Mouse (Mus musculus): ENCODE results near the gene Hspa2.

Hspa2 gene

DNA sequence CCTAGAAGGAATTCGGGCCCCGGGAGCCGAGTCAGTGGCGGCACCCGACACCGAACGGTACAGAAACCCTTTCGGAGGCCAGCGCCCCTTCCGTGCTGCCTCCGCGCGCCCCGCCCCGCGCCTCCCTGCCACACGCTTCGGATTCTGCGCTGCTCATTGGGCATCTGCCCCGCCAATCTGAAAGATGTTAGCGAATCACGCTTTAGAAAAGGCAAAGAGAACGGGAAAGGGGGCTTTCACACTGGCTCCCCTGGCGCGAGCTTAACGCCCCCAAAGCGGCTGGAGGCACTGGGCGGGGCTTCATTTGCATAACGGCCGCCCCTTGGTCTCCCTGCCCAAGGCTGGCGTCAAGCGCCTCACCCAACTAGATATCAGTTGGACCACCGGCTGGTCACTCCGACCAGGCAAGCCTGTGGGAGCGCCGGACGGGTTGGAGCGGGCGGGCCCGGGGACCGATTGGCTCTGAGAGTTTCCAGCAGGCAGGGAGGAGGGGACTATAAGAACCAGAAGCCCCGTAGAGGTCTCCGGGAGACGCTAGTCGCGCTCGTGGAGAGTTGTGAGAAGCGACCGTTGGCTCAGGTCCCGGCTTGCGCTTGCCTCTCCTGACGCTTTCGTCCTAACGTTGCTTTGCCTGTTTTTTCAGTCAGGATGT lies at the start of gene Hspa2:
TSS of gene Hspa2 (plus strand) at position 291 of the 652 bp plus-strand sequence.
- DNase-seq (ENCODE audit: low spot score) = peak; percentile 100

DNA sequence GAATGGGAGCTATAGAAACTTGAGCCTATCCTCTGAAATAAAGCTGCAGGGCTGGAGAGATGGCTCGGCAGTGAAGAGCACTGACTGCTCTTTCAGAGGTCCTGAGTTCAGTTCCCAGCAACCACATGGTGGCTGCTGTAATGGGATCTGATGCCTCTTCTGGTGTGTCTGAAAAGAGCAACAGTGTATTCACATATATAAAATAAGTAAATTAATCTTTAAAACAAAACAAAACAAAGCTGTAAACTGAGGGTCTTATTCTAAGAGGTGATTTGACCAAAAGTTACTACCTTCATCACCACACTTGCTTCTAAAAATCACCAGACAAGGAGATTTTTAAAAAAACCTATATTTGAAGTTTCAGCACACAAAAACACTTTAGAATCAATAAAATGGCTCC lies 43.1 kb upstream of the Hspa2 start:
- no peak for DNase-seq (ENCODE audit: low spot score)

DNA sequence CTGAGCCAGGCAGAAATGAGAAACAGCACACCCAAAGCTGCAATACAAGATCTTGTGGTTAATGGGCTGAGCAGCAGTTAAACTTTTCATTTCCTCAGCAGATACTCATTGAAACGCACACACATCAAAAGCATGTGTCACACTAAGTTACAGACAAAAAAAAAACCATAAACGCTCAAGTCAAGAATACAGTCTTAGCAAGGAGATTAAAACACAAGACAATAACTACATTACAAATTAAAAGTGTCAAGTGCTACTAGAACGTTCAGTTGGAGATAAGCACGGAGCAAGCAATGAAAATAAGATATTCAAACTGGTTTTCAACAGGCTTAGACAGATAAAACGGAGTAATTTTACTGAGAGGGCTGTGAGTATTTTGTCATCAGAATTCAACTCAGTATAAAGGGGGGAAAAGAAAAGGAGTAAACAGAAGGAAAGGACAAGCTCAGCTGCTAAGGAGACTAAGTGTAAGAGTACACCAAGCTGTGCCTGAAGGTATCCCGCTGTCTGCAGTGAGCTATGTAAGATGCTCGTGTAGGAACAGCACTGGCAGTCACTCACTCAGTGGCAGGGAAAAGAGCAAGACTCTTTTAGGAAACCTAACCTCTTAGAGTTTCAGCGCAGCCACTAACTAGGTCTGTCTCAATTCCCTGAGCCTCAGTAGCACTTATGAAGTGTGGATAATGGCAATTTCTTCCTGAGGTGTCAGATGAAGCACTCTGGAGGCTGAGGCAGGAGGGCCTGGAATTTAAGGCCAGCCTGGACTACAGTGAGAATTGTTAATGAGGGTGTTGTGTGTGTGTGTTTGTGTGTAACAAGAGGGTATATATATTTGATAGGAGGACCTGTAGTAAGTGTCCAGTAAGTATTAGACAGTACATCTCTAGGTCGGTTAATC lies 42.3 kb upstream of the Hspa2 start:
- DNase-seq (ENCODE audit: low spot score) = no peak

DNA sequence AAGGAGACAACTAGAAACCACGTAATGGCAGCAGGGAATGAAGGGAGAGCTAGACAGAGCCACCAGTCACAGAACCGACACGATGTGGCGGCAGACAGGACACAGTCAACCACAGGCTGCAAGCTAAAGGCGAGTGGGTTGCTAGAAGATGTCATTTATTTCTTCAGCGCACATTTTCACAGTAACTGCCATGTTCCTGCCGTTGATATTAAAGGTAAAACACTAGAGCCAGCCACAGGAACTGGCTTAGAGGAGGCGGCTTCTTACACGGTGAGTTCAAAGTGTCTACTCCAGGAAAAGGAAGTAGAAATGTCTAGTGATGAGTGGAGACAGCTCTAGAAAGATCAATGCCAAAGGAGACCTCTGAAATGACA lies 41.7 kb upstream of the Hspa2 start:
- DNase-seq (ENCODE audit: low spot score) = no peak

DNA sequence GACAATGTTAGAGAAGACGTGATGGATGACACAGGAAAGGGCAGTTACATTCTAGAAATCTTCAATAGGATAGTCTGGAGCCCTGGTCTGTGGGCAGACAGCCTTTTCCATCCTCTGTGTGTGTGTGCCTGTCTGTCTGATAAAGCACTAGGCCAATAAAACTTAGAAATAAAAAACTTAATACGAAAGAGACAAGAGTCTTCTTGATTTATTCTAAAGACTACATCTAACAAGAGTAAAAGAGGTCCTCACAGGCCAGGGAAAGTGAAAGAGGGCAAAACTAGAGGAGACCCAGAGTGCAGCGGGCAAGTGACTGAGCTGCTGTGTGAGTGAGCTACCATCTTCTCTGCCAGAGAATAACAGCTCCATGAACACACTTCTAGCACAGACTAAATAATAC lies 37.7 kb upstream of the Hspa2 start:
- no peak for DNase-seq (ENCODE audit: low spot score)

DNA sequence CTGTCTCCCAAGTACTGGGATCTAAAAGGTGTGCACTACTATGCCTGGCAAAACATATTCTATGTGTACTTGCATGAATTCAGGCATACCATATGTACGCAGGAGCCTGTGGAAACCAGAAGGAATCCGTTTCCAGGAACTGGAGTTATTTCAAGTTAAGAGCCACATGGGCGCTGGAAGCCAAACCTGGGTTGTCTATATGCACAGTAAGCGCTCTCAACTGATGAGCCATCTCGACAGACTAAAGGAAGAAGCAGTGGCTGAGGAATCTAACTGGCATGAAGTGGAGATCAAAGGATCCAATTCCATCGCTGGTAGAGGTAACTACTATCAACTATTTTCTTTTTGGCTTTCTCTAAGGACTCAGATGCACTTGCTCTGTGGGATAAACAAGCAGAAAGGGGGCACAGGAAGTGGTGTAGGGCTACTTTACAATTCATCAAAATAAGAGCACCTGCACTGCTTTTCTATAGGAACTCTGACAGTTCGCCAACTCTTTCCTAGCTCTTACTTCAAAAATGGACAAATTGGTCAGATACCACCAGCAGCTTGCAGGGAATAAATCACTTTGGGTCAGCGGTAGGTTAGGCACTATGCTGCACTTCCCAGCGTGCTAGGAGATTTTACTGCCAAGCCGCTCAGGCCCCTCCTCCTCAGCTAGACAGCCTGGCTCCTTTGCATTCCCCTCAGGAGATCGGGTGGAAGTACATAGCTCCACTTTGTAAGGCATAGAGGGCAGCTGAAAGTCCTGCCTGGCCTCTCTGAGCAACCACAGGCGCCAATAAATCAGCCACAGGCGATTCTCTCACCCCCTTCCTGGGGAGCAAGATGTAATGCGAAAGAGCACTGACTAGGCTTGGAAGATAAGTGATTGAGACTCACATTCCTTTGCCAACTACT lies 36.6 kb upstream of the Hspa2 start:
- peak; percentile 32 for DNase-seq (ENCODE audit: low spot score)

DNA sequence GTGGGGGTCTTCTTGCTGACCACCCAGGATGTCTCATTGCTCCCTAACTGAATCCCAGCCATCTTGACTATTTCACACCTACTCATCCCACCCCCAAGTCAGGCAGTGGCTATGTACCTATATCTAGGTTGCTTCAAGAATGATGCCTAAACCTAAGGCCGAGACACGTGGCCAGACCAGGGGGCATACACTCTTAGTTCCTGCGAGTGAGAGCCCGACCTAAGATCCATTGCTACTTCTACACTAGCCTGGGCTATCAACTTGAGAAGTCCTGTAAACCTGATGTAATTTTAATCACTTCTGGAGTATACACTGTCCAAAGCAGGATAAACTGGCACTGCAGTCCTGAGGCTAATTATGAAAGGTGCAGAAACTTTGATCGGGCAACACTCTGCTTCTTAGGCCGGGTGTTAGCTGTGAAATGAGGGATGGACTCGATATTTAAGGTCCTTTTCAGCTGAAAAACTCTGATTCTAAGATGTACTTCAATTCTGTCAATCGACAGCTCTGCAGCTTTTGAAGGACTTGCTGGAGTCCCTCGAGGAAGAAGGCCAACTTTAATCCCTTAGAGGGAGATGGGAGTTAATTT lies 35.7 kb upstream of the Hspa2 start:
- DNase-seq (ENCODE audit: low spot score) = no peak

DNA sequence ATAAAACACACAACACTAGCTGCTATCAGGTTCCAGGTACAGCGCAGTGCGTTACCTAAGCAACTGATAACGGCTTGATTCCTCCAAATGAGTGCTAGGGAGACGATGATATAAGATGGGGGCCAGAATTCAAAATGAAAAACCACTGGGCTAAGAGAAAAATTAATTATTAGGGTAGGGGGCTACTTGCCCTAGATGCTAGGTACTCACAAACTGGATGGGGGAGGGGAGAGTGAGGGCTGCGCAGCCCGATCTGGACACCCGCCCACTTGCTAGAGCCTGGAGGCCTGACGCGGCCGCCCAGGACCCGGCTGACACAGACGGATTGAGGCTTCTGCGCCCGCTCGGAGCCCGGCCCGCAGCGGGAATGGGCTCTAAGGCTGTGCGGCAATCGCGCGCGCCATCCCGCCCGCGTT lies 35.2 kb upstream of the Hspa2 start:
- DNase-seq (ENCODE audit: low spot score) = no peak

DNA sequence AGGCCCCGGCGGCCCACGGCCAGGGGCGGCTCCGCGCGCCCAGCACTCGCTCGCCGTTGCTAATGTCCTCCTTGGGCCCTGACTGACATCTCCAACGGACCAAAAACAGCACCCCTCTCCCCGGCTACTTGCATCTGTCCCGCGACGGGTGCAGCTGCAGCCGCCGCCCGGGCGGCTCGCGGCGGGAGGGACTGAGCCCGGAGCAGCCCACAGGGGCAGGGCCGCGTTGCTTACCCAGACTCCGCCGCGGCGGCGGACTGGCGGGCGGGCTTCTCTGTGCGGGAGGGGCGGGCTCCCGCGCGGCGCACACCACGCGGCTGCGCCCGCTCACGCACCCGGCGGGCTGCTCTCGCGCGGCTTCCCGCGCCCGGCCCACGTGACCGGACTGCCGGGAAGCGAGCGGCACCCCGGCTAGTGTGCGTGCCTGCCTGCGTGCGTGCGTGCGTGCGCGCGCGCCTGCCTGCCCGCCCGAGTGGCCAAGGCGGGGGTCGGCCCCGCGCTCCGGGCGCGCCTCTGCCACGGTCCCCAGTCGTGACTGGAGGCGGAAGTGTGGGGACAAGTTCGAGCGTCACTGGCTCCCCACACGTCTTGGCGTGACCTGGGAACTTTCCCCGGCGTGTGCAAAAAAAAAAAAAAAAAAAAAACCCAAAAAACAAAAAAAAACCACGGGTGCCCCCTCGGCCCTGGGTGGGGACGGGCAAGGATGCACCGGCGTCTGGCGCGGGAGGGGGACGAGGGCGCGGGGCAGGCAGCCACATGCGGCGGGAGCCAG lies 34.6 kb upstream of the Hspa2 start, which contains the start of gene Zbtb25:
TSS of gene Zbtb25 (minus strand) at position 397 of the 772 bp plus-strand sequence.
- DNase-seq (ENCODE audit: low spot score) = peak; percentile 89

DNA sequence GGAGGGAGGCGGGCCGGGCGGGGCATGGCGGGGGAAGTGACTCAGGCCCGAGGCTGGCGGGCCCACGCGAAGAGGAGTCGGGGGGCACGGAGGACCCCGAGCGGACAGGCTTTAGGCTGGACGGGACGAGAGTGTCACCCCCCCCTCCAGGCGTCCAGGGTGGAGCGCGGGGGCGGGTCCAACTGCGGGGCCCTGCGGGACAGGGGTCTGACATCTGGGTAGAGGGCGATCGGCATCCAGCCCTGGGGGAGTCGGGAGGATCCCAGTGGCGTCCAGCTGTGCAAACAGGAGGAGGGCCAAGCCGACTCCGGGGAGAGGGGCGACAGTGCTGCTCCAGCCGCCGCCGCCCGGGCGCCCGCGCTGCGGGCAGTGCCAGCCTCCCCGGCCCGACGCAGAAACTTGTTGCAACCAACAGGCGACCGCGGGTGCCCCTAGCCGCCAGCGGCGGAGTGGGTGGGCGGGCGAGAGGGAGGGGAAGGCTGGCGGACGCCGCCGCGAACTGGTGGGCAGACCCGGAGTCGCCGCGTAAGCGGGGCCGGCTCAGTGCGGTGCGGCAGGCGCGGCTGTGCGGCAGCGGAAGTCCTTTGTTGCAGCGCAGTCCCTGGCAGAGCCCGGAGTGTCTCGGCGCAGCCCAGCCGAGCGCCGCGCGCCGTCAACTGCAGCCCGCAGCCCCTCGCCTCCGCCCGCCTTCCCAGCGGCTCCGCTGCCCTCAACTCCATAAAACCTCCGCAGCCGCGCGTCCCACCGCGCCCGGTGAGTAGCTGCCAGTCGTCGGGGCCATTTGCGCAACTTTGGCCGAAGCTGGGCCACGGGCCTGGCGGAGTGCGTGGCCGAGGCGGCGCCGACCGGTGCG lies 33.8 kb upstream of the Hspa2 start, which contains the start of gene Zbtb1:
TSS of gene Zbtb1 (plus strand) at position 289 of the 853 bp plus-strand sequence.
- peak; percentile 79 for DNase-seq (ENCODE audit: low spot score)

DNA sequence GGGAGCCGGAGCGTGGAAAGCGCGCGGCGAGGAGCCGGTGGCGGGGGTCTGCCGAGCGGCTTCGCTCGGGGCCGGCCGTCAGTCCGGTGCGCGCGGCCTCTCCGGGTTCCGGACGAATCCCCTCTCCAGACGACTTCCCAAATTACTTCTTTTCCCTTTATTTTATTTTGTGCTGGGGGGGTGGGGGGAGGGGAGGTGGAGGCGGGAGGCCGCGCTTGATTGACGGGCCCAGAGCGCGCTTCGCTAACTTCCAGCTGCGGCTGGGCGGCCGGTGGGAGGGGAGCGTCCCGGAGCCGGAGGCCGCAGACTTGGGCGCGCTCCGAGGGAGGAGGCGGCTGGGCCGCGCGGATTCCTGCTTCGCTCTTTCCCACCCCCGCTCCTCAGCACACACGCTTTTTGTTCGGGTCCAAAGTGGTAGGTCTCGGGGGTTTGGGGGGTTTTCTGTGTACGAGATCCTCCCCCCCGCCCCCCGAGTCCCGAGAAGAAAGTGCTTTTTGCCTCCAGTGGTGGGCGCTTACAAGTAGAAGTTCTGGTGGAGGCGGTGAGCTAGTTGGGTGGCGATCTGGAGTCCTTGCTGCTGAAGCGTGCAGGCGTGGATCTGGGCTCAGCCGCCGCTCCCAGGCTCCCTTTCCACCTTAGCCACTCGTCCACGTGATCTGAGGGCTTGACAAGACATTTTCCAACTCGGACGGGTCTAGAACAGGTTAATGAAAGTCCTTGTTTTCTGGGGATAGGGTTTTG lies 33.0 kb upstream of the Hspa2 start:
- peak; percentile 73 for DNase-seq (ENCODE audit: low spot score)

DNA sequence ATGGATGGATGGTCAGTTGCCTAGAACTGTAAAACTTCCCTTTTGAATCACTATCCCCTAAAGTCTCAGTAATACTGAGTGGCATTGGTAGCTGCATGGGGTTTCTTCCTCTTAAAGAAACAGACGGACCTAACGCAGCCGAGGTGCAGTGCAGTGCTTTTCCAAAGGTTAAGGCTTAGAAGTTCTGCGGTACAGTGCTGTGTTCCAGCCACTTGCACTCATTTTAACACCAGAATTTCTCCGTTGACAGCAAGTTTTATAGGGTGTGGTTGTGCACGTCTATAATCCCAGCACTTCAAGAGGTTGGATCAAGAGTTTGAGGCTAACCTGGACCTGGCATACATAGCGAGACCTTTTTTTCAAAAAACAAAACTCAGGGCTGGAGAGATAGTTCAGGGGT lies 31.9 kb upstream of the Hspa2 start:
- DNase-seq (ENCODE audit: low spot score) = no peak

DNA sequence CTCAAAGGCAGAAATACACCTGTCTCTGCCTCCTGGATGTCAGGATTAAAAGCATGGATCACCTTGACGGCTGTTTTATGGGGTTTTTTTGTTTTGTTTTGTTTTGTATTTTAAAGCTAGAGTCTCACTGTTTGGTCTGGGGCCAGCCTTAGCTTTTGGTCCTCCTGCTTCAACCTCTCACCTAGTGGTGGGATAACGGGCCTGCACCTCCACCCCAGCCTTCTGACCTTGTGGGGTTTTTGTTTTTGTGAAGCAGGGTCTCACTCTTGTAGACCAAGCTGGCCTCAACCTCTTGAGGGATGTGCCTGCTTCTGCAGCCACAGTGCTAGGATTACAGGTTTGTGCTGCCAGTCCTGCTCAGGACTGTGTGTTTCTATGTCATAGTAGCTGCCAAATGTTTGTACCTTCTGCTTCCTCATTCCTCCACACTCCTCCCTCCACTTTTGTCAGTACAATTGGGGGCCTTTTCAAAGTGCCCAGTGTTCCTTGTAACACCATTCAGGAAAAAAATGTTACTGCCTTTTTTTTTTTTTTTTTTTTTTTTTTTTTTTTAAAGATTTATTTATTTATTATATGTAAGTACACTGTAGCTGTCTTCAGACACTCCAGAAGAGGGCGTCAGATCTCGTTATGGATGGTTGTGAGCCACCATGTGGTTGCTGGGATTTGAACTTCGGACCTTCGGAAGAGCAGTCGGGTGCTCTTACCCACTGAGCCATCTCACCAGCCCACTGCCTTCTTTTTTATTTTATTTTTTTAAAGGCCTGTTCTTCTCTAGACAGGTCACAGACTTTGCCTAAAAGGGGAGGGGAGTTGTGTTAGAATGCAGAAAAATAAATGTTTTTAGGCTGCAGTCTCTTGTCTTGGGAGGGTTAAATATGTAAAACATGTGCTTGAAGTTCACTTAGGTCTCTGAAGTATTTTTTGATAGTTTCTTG lies 30.8 kb upstream of the Hspa2 start:
- peak; percentile 17 for DNase-seq (ENCODE audit: low spot score)

DNA sequence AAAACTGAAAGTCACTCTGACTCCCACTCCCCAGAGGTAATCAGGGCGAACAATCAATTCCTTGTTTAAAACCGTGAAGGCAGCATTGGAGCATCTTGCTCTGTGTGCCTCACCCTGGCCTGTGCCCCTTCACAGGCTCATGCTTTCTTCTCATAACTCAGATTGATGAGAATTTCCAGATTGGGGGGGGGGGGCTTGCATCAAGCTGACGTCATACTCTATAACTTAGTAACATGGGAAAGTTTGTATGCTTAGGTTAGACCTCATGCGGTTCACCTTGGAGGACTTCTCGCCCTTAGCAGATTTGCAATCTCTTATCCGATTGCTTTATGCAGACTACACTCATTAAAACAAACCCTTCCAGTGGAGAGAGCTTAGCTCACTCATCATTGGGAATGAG lies 30.0 kb upstream of the Hspa2 start:
- DNase-seq (ENCODE audit: low spot score) = no peak

DNA sequence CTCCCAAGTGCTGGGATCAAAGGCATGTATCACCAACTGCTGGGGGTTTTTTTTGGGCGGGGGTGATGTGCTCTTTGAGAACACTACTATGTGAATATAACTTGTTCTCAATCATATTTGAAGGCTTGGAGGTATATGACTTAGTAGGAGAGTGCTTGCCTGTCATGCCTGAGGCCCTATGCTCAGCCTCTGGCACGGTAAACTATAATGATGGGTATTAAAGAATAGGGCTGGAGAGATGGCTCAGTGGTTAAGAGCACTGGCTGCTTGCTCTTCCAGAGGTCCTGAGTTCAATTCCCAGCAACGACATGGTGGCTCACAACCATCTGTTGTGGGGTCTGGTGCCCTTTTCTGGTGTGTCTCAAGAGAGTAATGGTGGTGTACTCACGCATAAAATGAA lies 29.1 kb upstream of the Hspa2 start:
- no peak for DNase-seq (ENCODE audit: low spot score)

DNA sequence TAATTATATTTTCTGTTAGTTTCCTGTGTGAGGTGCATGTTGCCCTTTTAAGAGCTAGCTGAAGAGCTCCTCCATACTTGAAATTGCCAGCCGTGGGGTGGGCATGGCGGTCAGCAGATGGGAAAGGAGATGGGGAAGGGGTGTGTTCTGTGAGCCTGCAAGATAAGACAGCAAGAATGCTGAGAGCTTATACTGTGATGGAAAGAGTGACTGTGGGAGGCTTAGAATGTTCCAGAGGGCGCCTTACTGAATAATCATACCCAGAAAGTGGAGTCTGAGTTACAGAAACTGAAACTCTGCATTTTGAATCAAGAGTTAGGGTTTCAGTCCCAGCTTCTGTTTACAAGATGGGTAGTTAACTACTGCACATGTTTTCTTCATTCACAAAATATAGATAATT lies 28.5 kb upstream of the Hspa2 start:
- DNase-seq (ENCODE audit: low spot score) = no peak

DNA sequence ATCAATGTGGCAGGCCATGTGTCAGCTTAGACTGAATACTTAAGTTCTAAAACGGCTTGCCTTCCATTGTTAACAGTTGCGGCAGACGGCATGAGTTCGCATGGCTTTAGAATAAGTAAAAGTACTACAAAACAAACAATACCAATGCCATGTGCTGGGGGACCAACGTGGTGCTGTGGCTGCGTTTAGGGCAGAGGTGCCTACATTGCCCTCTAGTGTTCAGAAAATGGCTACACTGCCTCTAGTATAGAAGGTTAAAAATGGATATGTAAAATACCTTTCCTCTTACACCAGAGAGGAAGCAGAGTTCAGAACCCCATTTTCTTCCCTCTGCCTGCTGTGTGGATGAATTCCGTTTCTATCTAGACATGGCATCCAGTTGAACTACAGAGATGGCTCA lies 27.3 kb upstream of the Hspa2 start:
- peak; percentile 65 for DNase-seq (ENCODE audit: low spot score)

DNA sequence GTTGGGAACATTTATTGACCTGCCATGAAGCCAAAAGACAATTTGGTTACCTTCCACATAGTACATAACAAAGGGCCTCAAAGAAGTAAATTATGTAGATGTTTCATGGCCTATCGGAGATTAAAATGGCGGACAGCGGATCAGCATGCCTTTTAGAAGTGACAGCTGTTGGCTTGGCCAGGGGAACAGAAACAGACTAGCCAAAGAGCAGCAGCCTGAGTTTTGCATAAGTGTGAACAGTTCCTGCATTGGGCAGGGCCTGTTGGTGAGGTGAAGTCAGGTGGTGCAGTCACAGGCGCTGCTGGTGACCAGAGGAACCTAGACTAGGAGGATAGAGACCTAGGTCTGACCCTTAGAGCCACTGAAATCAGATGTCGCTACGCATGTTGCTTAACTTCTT lies 26.9 kb upstream of the Hspa2 start:
- no peak for DNase-seq (ENCODE audit: low spot score)
